Mouse (Mus musculus) hindbrain, embryonic 10.5 days (tissue): ENCODE measurements around the gene 9930021J03Rik. TPM values are rescaled to one million over a fixed set of nuclear protein-coding genes. Genes with fewer than 3 reads are reported as not detected.

Source experiments
- DNase-seq: peaks from one replicate; pipeline ENCODE4 v3.0.0-alpha.2; 2017; ENCODE audit warnings: low spot score
- H3K27ac ChIP-seq: fragments of 300-500 bp; sonication (generic); 2 replicates; pipeline ENCODE4 v1.5.1; 2016; ENCODE audit warnings: mild to moderate bottlenecking, moderate library complexity
- H3K27me3 ChIP-seq: fragments of 300-500 bp; sonication (generic); 2 replicates; pipeline ENCODE4 v1.6.1; 2016; ENCODE audit warnings: mild to moderate bottlenecking; ENCODE audit not compliant: poor library complexity, insufficient read depth, severe bottlenecking
- H3K36me3 ChIP-seq: fragments of 300-500 bp; sonication (generic); 2 replicates; pipeline ENCODE4 v1.6.1; 2016; ENCODE audit warnings: mild to moderate bottlenecking, moderate library complexity
- H3K4me1 ChIP-seq: fragments of 300-500 bp; sonication (generic); replicated peaks from 2 replicates; pipeline ENCODE4 v1.6.1; 2016; ENCODE audit warnings: mild to moderate bottlenecking
- H3K4me3 ChIP-seq: fragments of 300-500 bp; sonication (generic); 2 replicates; pipeline ENCODE4 v1.5.1; 2016; ENCODE audit warnings: mild to moderate bottlenecking, moderate library complexity
- H3K9me3 ChIP-seq: fragments of 300-500 bp; sonication (generic); 2 replicates; pipeline ENCODE4 v1.6.1; 2016; ENCODE audit warnings: mild to moderate bottlenecking, moderate library complexity
- WGBS: fragments of 180-500 bp; shearing (Covaris S2); methylation state at CpG from one replicate; pipeline ENCODE4 v1.1.7; 2016; 5-methylcytosine and 5-hydroxymethylcytosine counted together
- polyA plus RNA-seq: library from polyadenylated mRNA; unstranded; fragments of >200 nt; fragmentation: Nextera tagmentation; extraction: Ambion mirVana; gene quantifications from 2 replicates; pipeline ENCODE4 v1.2.1, GENCODE M21; 2016

Gene 9930021J03Rik
- polyA plus RNA-seq, 1 experiment from 2014 or later, result 4.1 TPM

GRCm38 (mm10) chr19:29782914-29783313 is 22.9 kb downstream of the 9930021J03Rik start:
- H3K4me1 ChIP-seq, result no peaks in the 10 kb centered on the region
- no peaks in the 10 kb centered on the region for H3K27me3 ChIP-seq
- no peaks in the 10 kb centered on the region for H3K9me3 ChIP-seq
- no peak overlapping the region for H3K4me3 ChIP-seq
- DNase-seq, result no peak
- H3K27ac ChIP-seq, result no peak overlapping the region
- peaks cover 15% of the 10 kb centered on the region for H3K36me3 ChIP-seq
- 90% methylated on average over 2 of the region's 2 CpGs for WGBS

- H3K36me3 ChIP-seq, result peaks cover 14% of the 10 kb centered on the region
- no peak overlapping the region for H3K4me3 ChIP-seq
- no peaks in the 10 kb centered on the region for H3K4me1 ChIP-seq
- no peak overlapping the region for H3K27ac ChIP-seq
- 90% methylated on average over 2 of the region's 2 CpGs for WGBS
- DNase-seq, result no peak
- H3K27me3 ChIP-seq, result no peaks in the 10 kb centered on the region
- no peaks in the 10 kb centered on the region for H3K9me3 ChIP-seq
Observed at GRCm38 (mm10) chr19:29753939-29754338, 51.9 kb downstream of the 9930021J03Rik start.

- no peaks in the 10 kb centered on the region for H3K27me3 ChIP-seq
- no peaks in the 10 kb centered on the region for H3K4me1 ChIP-seq
- no peak for DNase-seq
- no peak overlapping the region for H3K27ac ChIP-seq
- H3K9me3 ChIP-seq, result no peaks in the 10 kb centered on the region
- WGBS, result 96% methylated on average over 3 of the region's 3 CpGs
- peaks cover 23% of the 10 kb centered on the region for H3K36me3 ChIP-seq
- H3K4me3 ChIP-seq, result no peak overlapping the region
Observed at GRCm38 (mm10) chr19:29750994-29751393, 54.8 kb downstream of the 9930021J03Rik start.

GRCm38 (mm10) chr19:29743531-29743930 is 62.3 kb downstream of the 9930021J03Rik start:
- peaks cover 9% of the 10 kb centered on the region for H3K36me3 ChIP-seq
- no peak overlapping the region for H3K4me3 ChIP-seq
- H3K27ac ChIP-seq, result no peak overlapping the region
- WGBS, result 92% methylated on average over 5 of the region's 5 CpGs
- H3K4me1 ChIP-seq, result no peaks in the 10 kb centered on the region
- no peaks in the 10 kb centered on the region for H3K27me3 ChIP-seq
- no peak for DNase-seq
- H3K9me3 ChIP-seq, result no peaks in the 10 kb centered on the region

GRCm38 (mm10) chr19:29740661-29741060 is 65.1 kb downstream of the 9930021J03Rik start:
- no peak overlapping the region for H3K4me3 ChIP-seq

GRCm38 (mm10) chr19:29739608-29740007 is 66.2 kb downstream of the 9930021J03Rik start:
- no peak overlapping the region for H3K27ac ChIP-seq
- 84% methylated on average over 2 of the region's 2 CpGs for WGBS
- no peaks in the 10 kb centered on the region for H3K27me3 ChIP-seq
- H3K4me3 ChIP-seq, result no peak overlapping the region
- H3K9me3 ChIP-seq, result no peaks in the 10 kb centered on the region
- H3K4me1 ChIP-seq, result no peaks in the 10 kb centered on the region
- H3K36me3 ChIP-seq, result no peaks in the 10 kb centered on the region
- DNase-seq, result peak; percentile 3

More at GRCm38 (mm10) chr19:29740661-29741060, 65.1 kb downstream of the 9930021J03Rik start:
- WGBS, result 88% methylated on average over 1 of the region's 1 CpGs
- no peaks in the 10 kb centered on the region for H3K27me3 ChIP-seq
- no peaks in the 10 kb centered on the region for H3K4me1 ChIP-seq
- H3K9me3 ChIP-seq, result no peaks in the 10 kb centered on the region
- DNase-seq, result no peak
- no peak overlapping the region for H3K27ac ChIP-seq
- H3K36me3 ChIP-seq, result no peaks in the 10 kb centered on the region

GRCm38 (mm10) chr19:29735421-29735820 is 70.4 kb downstream of the 9930021J03Rik start:
- Histone ChIP-seq H3K27ac (no peak overlapping the region), H3K4me1 (no peaks in the 10 kb centered on the region), H3K27me3 (no peaks in the 10 kb centered on the region), H3K4me3 (no peak overlapping the region), H3K9me3 (no peaks in the 10 kb centered on the region), H3K36me3 (no peaks in the 10 kb centered on the region)
- 90% methylated on average over 3 of the region's 3 CpGs for WGBS
- no peak for DNase-seq

GRCm38 (mm10) chr19:29718476-29718875 is 87.3 kb downstream of the 9930021J03Rik start:
- DNase-seq, result no peak
- H3K27ac ChIP-seq, result no peak overlapping the region
- no peaks in the 10 kb centered on the region for H3K9me3 ChIP-seq
- no peaks in the 10 kb centered on the region for H3K4me1 ChIP-seq
- H3K36me3 ChIP-seq, result peaks cover 49% of the 10 kb centered on the region
- no peak overlapping the region for H3K4me3 ChIP-seq
- WGBS, result 94% methylated on average over 3 of the region's 3 CpGs
- H3K27me3 ChIP-seq, result no peaks in the 10 kb centered on the region

- Histone ChIP-seq H3K36me3 (peaks cover 47% of the 10 kb centered on the region), H3K27ac (no peak overlapping the region), H3K27me3 (no peaks in the 10 kb centered on the region), H3K4me1 (no peaks in the 10 kb centered on the region), H3K9me3 (no peaks in the 10 kb centered on the region), H3K4me3 (no peak overlapping the region)
- DNase-seq, result no peak
- 92% methylated on average over 3 of the region's 3 CpGs for WGBS
Observed at GRCm38 (mm10) chr19:29717854-29718253, 87.9 kb downstream of the 9930021J03Rik start.

- H3K9me3 ChIP-seq, result no peaks in the 10 kb centered on the region
- 85% methylated on average over 4 of the region's 4 CpGs for WGBS
- no peaks in the 10 kb centered on the region for H3K27me3 ChIP-seq
- H3K27ac ChIP-seq, result no peak overlapping the region
- peaks cover 28% of the 10 kb centered on the region for H3K36me3 ChIP-seq
- DNase-seq, result no peak
- H3K4me1 ChIP-seq, result no peaks in the 10 kb centered on the region
- H3K4me3 ChIP-seq, result no peak overlapping the region
Observed at GRCm38 (mm10) chr19:29713451-29713850, 92.3 kb downstream of the 9930021J03Rik start.

GRCm38 (mm10) chr19:29709461-29709860 is 96.3 kb downstream of the 9930021J03Rik start:
- Histone ChIP-seq H3K27me3 (no peaks in the 10 kb centered on the region), H3K4me1 (no peaks in the 10 kb centered on the region), H3K36me3 (no peaks in the 10 kb centered on the region), H3K9me3 (no peaks in the 10 kb centered on the region), H3K27ac (no peak overlapping the region), H3K4me3 (no peak overlapping the region)
- no peak for DNase-seq
- WGBS, result 75% methylated on average over 3 of the region's 3 CpGs

GRCm38 (mm10) chr19:29708461-29708860 is 97.3 kb downstream of the 9930021J03Rik start:
- WGBS, result 76% methylated on average over 5 of the region's 5 CpGs
- Histone ChIP-seq H3K27me3 (no peaks in the 10 kb centered on the region), H3K4me1 (no peaks in the 10 kb centered on the region), H3K36me3 (no peaks in the 10 kb centered on the region), H3K9me3 (no peaks in the 10 kb centered on the region), H3K4me3 (no peak overlapping the region), H3K27ac (no peak overlapping the region)
- DNase-seq, result no peak

GRCm38 (mm10) chr19:29708003-29708402 is 97.8 kb downstream of the 9930021J03Rik start:
- H3K36me3 ChIP-seq, result no peaks in the 10 kb centered on the region
- WGBS, result 67% methylated on average over 14 of the region's 14 CpGs
- H3K4me1 ChIP-seq, result no peaks in the 10 kb centered on the region; the same call in 1 of the 2 replicates
- H3K9me3 ChIP-seq, result no peaks in the 10 kb centered on the region
- no peak overlapping the region for H3K27ac ChIP-seq
- no peak for DNase-seq
- no peak overlapping the region for H3K4me3 ChIP-seq
- no peaks in the 10 kb centered on the region for H3K27me3 ChIP-seq

GRCm38 (mm10) chr19:29707314-29707898 is 98.4 kb downstream of the 9930021J03Rik start:
- Histone ChIP-seq H3K27me3 (no peaks in the 10 kb centered on the region), H3K9me3 (no peaks in the 10 kb centered on the region), H3K27ac (no peak overlapping the region), H3K36me3 (no peaks in the 10 kb centered on the region), H3K4me3 (no peak overlapping the region), H3K4me1 (peaks cover 2% of the 10 kb centered on the region; the same call in 1 of the 2 replicates)
- no peak for DNase-seq
- WGBS, result 88% methylated on average over 9 of the region's 9 CpGs
